Mouse (Mus musculus): ENCODE measurements around the gene Shank1.

Shank1 gene

GRCm38 (mm10) chr7:44373889-44374652 lies 64.0 kb downstream of the Shank1 start:
- DNase-seq (ENCODE audit: inconsistent ontology term) = peak; percentile 88

- no peak for DNase-seq (ENCODE audit: inconsistent ontology term)
Measured at GRCm38 (mm10) chr7:44374756-44375155, 64.7 kb downstream of the Shank1 start.

DNA sequence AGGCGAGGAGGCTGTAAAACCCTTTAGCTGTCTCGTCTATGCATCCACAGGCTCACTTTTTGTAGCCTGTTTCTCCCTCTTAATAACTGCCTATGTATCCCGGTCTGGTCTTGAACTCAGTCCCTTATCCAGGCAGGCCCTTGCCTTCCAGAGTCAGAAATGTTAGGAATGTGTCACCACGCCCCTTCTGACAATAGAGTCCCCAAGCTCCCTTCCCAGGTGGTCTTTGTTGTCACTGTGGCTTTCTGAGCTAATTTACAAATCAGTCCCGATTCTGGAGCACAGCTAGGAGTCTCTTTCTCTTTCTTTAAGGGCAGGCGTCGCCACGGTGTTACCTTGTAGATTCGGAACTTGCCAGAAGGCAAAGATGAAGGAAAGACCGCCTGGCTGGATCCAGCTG lies 65.2 kb downstream of the Shank1 start:
- no peak for DNase-seq (ENCODE audit: inconsistent ontology term)

- no peak for DNase-seq (ENCODE audit: inconsistent ontology term)
Measured at GRCm38 (mm10) chr7:44375793-44376192, 65.7 kb downstream of the Shank1 start.

DNA sequence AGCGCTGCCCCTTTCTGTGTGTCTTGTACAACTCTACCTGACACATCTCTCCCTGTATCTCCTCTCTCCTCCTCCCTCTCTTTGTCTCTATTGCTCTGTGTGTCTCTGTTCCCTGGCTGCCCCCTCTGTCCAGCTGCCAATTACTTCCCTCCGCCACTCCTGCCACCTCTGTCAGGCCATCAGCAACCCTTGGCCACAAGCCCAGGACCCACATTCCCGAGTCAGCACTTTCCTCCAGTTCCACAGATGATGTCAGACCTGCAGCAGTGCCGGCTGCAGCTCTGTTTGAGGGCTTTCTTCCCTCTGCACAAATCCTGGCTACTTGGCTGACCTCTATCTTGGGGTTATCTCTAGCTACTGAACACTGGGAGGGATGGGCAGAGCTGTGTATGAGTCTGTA lies 68.2 kb downstream of the Shank1 start:
- peak; percentile 68 for DNase-seq (ENCODE audit: inconsistent ontology term)

GRCm38 (mm10) chr7:44382541-44382940 lies 72.5 kb downstream of the Shank1 start:
- no peak for DNase-seq (ENCODE audit: inconsistent ontology term)

DNA sequence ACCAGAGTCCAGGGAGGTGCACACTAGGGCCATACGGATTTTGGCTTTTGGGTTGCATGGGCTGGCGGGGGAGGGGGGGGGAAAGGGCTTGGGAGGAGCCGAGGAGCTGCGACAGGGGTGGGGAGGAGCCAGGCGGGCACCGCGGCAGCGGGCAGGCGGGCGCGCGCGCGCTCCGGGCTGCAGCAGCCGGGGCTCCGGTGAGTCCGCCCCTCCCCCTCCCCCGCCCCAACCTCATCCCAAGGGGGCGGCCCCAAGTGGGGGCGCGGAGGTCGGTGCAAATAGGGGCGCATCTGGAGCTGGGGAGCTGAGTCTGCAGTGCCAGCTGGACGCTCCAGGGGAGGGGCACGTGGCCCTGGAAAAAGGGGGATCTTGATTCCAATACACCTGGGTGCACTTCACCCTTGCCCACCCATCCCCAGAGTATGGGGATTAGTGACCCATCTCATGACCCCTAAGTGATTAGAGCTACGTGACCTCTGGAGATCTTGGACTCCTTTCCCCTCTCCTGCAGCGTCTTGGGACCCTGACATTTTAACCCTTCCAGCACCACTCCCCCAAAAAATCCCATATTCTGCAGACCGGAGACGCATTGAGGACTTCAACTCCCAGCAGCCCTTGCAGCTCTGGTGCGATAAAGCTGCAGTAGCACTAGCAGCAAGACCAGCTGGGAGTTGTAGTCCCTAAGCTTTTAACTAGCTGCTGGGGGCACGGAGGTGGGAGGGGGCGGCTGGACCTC lies 74.1 kb downstream of the Shank1 start, which contains the start of gene Syt3:
TSS of gene Syt3 (plus strand) at position 123 of the 736 bp plus-strand sequence.
- peak; percentile 43 for DNase-seq (ENCODE audit: inconsistent ontology term)

- DNase-seq (ENCODE audit: inconsistent ontology term) = no peak
Measured at GRCm38 (mm10) chr7:44384716-44385059, 74.6 kb downstream of the Shank1 start.

- no peak for DNase-seq (ENCODE audit: inconsistent ontology term)
Measured at GRCm38 (mm10) chr7:44385720-44386119, 75.7 kb downstream of the Shank1 start, which contains the start of gene 1700008O03Rik. TSS of gene 1700008O03Rik (minus strand) at chr7:44385820.

DNA sequence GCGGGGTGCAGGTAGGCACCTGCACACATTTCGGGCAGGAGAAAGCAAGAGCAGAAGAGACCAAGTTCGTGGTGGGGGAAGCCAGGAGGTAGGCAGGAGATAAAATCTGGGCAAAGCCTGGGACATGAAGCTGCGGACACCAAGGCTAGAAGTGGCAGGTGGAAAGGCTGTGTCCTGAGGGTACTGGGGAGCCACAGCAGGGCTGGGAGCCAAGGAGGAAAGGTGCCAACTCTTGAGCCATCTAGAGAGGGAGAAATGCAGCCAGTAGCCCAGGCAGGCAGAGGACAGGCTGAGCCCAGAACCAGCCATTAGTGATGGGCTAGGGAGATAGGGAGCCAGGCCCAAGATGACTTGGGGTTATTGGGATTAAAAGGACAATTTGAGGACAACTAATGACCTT lies 81.8 kb downstream of the Shank1 start:
- DNase-seq (ENCODE audit: inconsistent ontology term) = no peak

GRCm38 (mm10) chr7:44392341-44392740 lies 82.3 kb downstream of the Shank1 start:
- no peak for DNase-seq (ENCODE audit: inconsistent ontology term)

DNA sequence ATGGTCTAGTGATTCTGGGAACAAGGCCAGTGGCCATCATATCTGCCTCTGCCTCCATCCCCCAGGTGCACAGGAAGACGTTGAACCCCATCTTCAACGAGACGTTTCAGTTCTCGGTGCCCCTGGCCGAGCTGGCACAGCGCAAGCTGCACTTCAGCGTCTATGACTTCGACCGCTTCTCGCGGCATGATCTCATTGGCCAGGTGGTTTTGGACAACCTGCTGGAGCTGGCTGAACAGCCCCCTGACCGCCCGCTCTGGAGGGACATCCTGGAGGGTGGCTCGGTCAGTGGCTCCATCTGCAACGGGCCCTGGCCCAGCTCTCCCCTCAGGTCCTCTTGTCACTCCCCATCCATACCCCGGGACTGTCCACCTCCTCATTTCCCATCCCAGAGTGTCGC lies 83.2 kb downstream of the Shank1 start:
- no peak for DNase-seq (ENCODE audit: inconsistent ontology term)

- DNase-seq (ENCODE audit: inconsistent ontology term) = peak; percentile 61
Measured at GRCm38 (mm10) chr7:44398570-44398969, 88.5 kb downstream of the Shank1 start.

DNA sequence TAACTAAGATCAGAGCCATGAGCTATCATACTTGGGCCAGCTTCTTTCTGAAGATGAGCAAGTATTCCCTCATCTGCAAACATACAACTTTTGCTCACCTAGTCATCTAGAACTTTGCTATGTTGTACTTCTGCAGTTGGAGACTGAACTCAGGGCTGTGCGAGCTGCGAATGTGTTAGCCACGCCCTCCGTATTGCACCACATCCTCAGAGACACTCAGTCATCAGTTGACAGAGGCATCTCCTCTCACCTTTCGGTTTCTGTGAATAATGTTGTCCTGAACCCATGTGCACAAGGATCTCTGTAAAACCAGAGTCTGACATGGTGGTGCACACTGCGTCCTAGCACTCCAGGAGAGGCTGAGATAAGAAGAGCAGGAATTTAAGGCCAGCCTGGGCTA lies 91.6 kb downstream of the Shank1 start:
- no peak for DNase-seq (ENCODE audit: inconsistent ontology term)

DNA sequence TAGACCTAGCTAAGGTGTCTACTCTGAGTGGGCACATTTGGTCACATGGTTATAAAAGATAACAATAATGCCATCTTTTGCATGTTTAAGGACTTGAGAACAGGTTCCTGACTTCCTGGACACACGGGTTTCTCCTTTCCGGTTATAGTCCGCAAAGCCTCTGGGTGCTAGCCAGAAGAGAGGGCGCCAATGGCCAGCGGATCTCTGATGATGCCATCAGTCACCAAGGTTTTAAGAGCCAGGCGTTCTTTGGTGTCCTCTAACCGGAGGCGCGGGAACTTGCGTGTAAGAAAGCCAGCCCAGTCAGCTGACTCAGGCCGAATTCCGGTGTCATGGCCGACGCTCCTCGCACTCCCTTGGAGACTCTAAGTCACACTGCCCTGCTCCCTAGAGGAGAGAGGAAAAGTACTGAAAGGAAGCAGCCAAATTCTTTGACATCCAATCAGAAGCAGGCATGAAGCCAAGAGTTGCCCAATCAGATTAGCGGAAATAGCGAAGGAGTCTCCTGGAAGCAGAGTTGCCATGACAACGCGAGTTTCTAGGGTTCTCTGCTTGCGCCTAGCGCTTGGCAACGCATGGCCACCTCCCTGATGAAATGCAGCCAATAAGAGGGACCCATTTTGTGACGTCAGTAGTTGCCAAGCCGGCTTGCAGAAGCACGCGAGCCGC lies 95.4 kb downstream of the Shank1 start:
- peak; percentile 97 for DNase-seq (ENCODE audit: inconsistent ontology term)

GRCm38 (mm10) chr7:44406015-44406355 lies 95.9 kb downstream of the Shank1 start:
- DNase-seq (ENCODE audit: inconsistent ontology term) = no peak
